Mouse (Mus musculus): ENCODE results near the gene Neurl4. TPM values are rescaled to one million over a fixed set of nuclear protein-coding genes. Genes with fewer than 3 reads are reported as not detected.
A peak's percentile ranks its signal among the peaks of the same experiment; 100 is the strongest.
"Not testable (repeated sequence)": the region's sequence is repeated elsewhere in the genome, so short reads cannot be mapped to it uniquely, and the experiment has no call there.

Gene Neurl4
- total RNA-seq, 2 experiments from 2014 or later, result 3.5 to 9.3 TPM

- no peak for ATAC-seq (replicated peaks; ENCODE audit: low FRiP score, poor library complexity, severe bottlenecking)
These were observed 10.8 kb downstream of the Neurl4 start for GRCm38 (mm10) chr11:69911701-69912100.

GRCm38 (mm10) chr11:69912716-69913530 lies 12.1 kb downstream of the Neurl4 start:
- no peak for ATAC-seq (replicated peaks; ENCODE audit: low FRiP score, poor library complexity, severe bottlenecking)

GRCm38 (mm10) chr11:69913554-69914371 lies 12.9 kb downstream of the Neurl4 start, which contains the start of gene Gps2:
Gps2 (plus strand) TSS chr11:69913888.
- ATAC-seq (replicated peaks; ENCODE audit: low FRiP score, poor library complexity, severe bottlenecking), result peak; percentile 79

GRCm38 (mm10) chr11:69914372-69914764 lies 13.5 kb downstream of the Neurl4 start:
- ATAC-seq (replicated peaks; ENCODE audit: low FRiP score, poor library complexity, severe bottlenecking), result peak; percentile 11

GRCm38 (mm10) chr11:69914917-69915430 lies 14.1 kb downstream of the Neurl4 start:
- no peak for ATAC-seq (replicated peaks; ENCODE audit: low FRiP score, poor library complexity, severe bottlenecking)

- ATAC-seq (replicated peaks; ENCODE audit: low FRiP score, poor library complexity, severe bottlenecking), result peak; percentile 59
These were observed 15.1 kb downstream of the Neurl4 start for GRCm38 (mm10) chr11:69915667-69916627.

- not testable (repeated sequence) for ATAC-seq (replicated peaks; ENCODE audit: low FRiP score, poor library complexity, severe bottlenecking)
These were observed 15.9 kb downstream of the Neurl4 start for GRCm38 (mm10) chr11:69916652-69917378.

- no peak for ATAC-seq (replicated peaks; ENCODE audit: low FRiP score, poor library complexity, severe bottlenecking)
These were observed 16.6 kb downstream of the Neurl4 start for GRCm38 (mm10) chr11:69917379-69917948.

GRCm38 (mm10) chr11:69918118-69918517 lies 17.2 kb downstream of the Neurl4 start:
- no peak for ATAC-seq (replicated peaks; ENCODE audit: low FRiP score, poor library complexity, severe bottlenecking)

GRCm38 (mm10) chr11:69919053-69919452 lies 18.2 kb downstream of the Neurl4 start:
- no peak for ATAC-seq (replicated peaks; ENCODE audit: low FRiP score, poor library complexity, severe bottlenecking)

GRCm38 (mm10) chr11:69919661-69920265 lies 18.9 kb downstream of the Neurl4 start:
- ATAC-seq (replicated peaks; ENCODE audit: low FRiP score, poor library complexity, severe bottlenecking), result peak; percentile 61

- no peak for ATAC-seq (replicated peaks; ENCODE audit: low FRiP score, poor library complexity, severe bottlenecking)
These were observed 19.6 kb downstream of the Neurl4 start for GRCm38 (mm10) chr11:69920266-69921031.

- peak; percentile 75 for ATAC-seq (replicated peaks; ENCODE audit: low FRiP score, poor library complexity, severe bottlenecking)
These were observed 20.5 kb downstream of the Neurl4 start, which contains the start of gene Eif5a for GRCm38 (mm10) chr11:69921114-69922011. Eif5a (minus strand) TSS chr11:69921958.

GRCm38 (mm10) chr11:69922012-69922756 lies 21.3 kb downstream of the Neurl4 start:
- ATAC-seq (replicated peaks; ENCODE audit: low FRiP score, poor library complexity, severe bottlenecking), result no peak

- no peak for ATAC-seq (replicated peaks; ENCODE audit: low FRiP score, poor library complexity, severe bottlenecking)
These were observed 21.9 kb downstream of the Neurl4 start for GRCm38 (mm10) chr11:69922796-69923195.

- no peak for ATAC-seq (replicated peaks; ENCODE audit: low FRiP score, poor library complexity, severe bottlenecking)
These were observed 26.6 kb downstream of the Neurl4 start for GRCm38 (mm10) chr11:69927501-69927900.

Measured in erythroblast, adult 5-6 weeks (primary cell).